Mouse (Mus musculus) CH12.LX (cell line): ENCODE data around the gene Krtap5-2. TPM values are rescaled to one million over a fixed set of nuclear protein-coding genes. Genes with fewer than 3 reads are reported as not detected.

Source experiments
- DNase-seq: peaks from one replicate; pipeline ENCODE4 v3.0.0-alpha.2; 2013; ENCODE audit errors: extremely low read depth
- H3K27ac ChIP-seq: 2 replicates; pipeline ENCODE4 v1.5.1; 2012; ENCODE audit warnings: low read depth, mild to moderate bottlenecking, control low read depth, moderate library complexity; ENCODE audit not compliant: insufficient read depth
- H3K27me3 ChIP-seq: replicated peaks from 2 replicates; pipeline ENCODE3; 2012; ENCODE audit warnings: inconsistent platforms
- H3K36me3 ChIP-seq, 2 experiments: replicated peaks in 1 of 2; 2 replicates each; pipeline versions ENCODE3 to v1.6.1; 2012; ENCODE audit warnings: inconsistent platforms in 1 of 2, low read length in 1 of 2, mild to moderate bottlenecking in 1 of 2, mixed read lengths in 1 of 2, moderate library complexity in 1 of 2; ENCODE audit not compliant: control insufficient read depth in 1 of 2, insufficient read depth in 1 of 2
- H3K4me1 ChIP-seq, 2 experiments: 2 replicates each; pipeline ENCODE4 v1.6.1; 2012; ENCODE audit warnings: inconsistent platforms in 1 of 2, moderate library complexity in 1 of 2; ENCODE audit not compliant: insufficient read depth in 2 of 2, control insufficient read depth in 1 of 2
- H3K4me2 ChIP-seq: 2 replicates; pipeline ENCODE4 v1.6.1; 2012; ENCODE audit warnings: low read depth, mild to moderate bottlenecking, control low read depth; ENCODE audit not compliant: poor library complexity, insufficient read depth, severe bottlenecking
- H3K4me3 ChIP-seq, 3 experiments: fragments of 150-350 bp in 1 of 3; sonication (generic) in 1 of 3; replicated peaks in 1 of 3; 2 replicates each; pipeline versions ENCODE3 to v1.5.1; 2011 to 2012; ENCODE audit warnings: low read depth in 2 of 3, low read length in 2 of 3, mild to moderate bottlenecking in 2 of 3, moderate library complexity in 2 of 3, control low read depth in 1 of 3, improper control_type of control experiment in 1 of 3, inconsistent platforms in 1 of 3, mixed read lengths in 1 of 3; ENCODE audit not compliant: poor library complexity in 1 of 3
- H3K79me2 ChIP-seq: replicated peaks from 2 replicates; pipeline ENCODE4 v1.6.1; 2012; ENCODE audit warnings: mild to moderate bottlenecking, moderate library complexity; ENCODE audit not compliant: control insufficient read depth, poor library complexity, insufficient read depth, severe bottlenecking; ENCODE audit errors: extremely low read depth
- H3K9ac ChIP-seq: 2 replicates; pipeline ENCODE4 v1.6.1; 2012; ENCODE audit warnings: low read depth, mild to moderate bottlenecking, control low read depth, moderate library complexity; ENCODE audit not compliant: insufficient read depth
- H3K9me3 ChIP-seq: replicated peaks from 2 replicates; pipeline ENCODE3; 2012; ENCODE audit warnings: low read length, inconsistent platforms, mixed read lengths
- CHD1 ChIP-seq: IDR thresholded peaks from 2 replicates; pipeline ENCODE4 v1.6.1; 2012; ENCODE audit warnings: low read depth, low read length, improper control_type of control experiment, inconsistent platforms
- CTCF ChIP-seq, 2 experiments: IDR thresholded peaks in 1 of 2; conservative IDR thresholded peaks in 1 of 2; 2 replicates each; pipeline ENCODE4 v1.5.1; 2011 to 2012; ENCODE audit warnings: low read depth in 2 of 2, low read length in 2 of 2, improper control_type of control experiment in 1 of 2, inconsistent platforms in 1 of 2, mild to moderate bottlenecking in 1 of 2, moderate library complexity in 1 of 2
- SMC3 ChIP-seq: IDR thresholded peaks from 2 replicates; pipeline ENCODE4 v1.6.1; 2011; ENCODE audit warnings: low read depth, low read length, improper control_type of control experiment
- ZMIZ1 ChIP-seq: IDR thresholded peaks from 2 replicates; pipeline ENCODE4 v1.6.1; 2012; ENCODE audit warnings: low read depth, mild to moderate bottlenecking, inconsistent platforms, low read length, improper control_type of control experiment
- dilution Hi-C: fragments of 300-500 bp; cut with MboI; formaldehyde crosslinking; loops from 2 replicates; pipeline ENCODE4 v1.14.3; 2020; ENCODE audit warnings: low sequenced_read_pairs; ENCODE audit not compliant: extremely low pct_unique_long_range_greater_than_20kb, extremely low pct_ligation_motif_present
- in situ Hi-C: fragments of 300-500 bp; cut with MboI; formaldehyde crosslinking; loops from 3 replicates; pipeline ENCODE4 v1.14.3; 2019; ENCODE audit warnings: low sequenced_read_pairs, low pct_ligation_motif_present, low pct_unique_long_range_greater_than_20kb, mixed read lengths
- polyA plus RNA-seq: library from polyadenylated mRNA; unstranded; fragments of >175 nt; gene quantifications from 2 replicates; pipeline ENCODE4 v1.2.1, GENCODE M21; 2012; ENCODE audit warnings: low read depth; ENCODE audit not compliant: insufficient read length
- total RNA-seq, 2 experiments: library from RNA; depleted of rRNA; stranded (reverse); fragments of 300-350 nt in 1 of 2; fragments of >200 nt in 1 of 2; gene quantifications; 2 replicates each; pipeline ENCODE4 v1.2.3; 2012 to 2014

Krtap5-2 gene
- total and polyA plus RNA-seq, 3 experiments, result not detected

DNA sequence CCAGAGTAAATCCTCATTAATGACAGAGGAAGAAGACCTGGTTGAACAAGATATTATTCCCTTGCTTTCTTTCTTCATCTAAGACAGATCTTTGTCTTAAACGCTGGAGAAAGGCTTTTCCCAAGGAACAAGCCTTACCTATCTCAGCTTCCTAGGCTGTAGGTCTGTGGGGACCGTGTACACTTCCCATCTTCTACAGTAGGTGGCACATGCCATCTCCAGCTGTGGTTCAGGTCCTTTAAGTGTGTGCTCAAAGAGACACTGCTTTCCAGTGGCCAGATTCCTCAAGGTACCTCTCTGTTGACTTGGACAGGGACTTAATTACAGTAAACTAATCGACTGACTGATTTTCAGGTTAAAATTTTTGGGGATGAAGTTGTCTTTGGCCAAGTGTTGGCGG lies 47.0 kb downstream of the Krtap5-2 start:
- TF ChIP-seq ZMIZ1, result no peak
- TF ChIP-seq SMC3, result peak; percentile 26
- TF ChIP-seq CTCF (conservative IDR thresholded peaks at IDR 0.05 in 1 of 2, IDR thresholded peaks at IDR 0.05 in 1 of 2; ENCODE audit: low read depth in 2 of 2, low read length in 2 of 2), result peak; percentile 15 to 49; a peak in 2 of 4 replicates
- TF ChIP-seq CHD1, result no peak
- Histone ChIP-seq H3K9me3 (no peaks in the 10 kb centered on the region), H3K27ac (no peak overlapping the region), H3K9ac (no peak overlapping the region), H3K36me3 (no peaks in the 10 kb centered on the region), H3K4me1 (no peaks in the 10 kb centered on the region), H3K4me2 (no peak overlapping the region), H3K4me3 (no peak overlapping the region), H3K27me3 (peaks cover 93% of the 10 kb centered on the region), H3K79me2 (no peaks in the 10 kb centered on the region)
- dilution Hi-C loops (no loop called here), in situ Hi-C loops (no loop called here)
- no peak for DNase-seq

Other genes starting within 250 kb of the Krtap5-2 start
- 10.7 and 10.9 TPM in 2 replicates for gene Brsk2, start 226.3 kb downstream of the Krtap5-2 start, total RNA-seq (2012; rRNA removed)
- 5.3 and 5.4 TPM in 2 replicates for gene Brsk2, start 226.3 kb downstream of the Krtap5-2 start, total RNA-seq (2014; rRNA removed)
- gene Brsk2, start 226.3 kb downstream of the Krtap5-2 start, polyA plus RNA-seq, result 8.8 and 11.0 TPM in 2 replicates
- gene Mob2, start 114.9 kb downstream of the Krtap5-2 start, total RNA-seq (2012; rRNA removed), result 22.4 and 25.9 TPM in 2 replicates
- 30.5 and 33.2 TPM in 2 replicates for gene Mob2, start 114.9 kb downstream of the Krtap5-2 start, total RNA-seq (2014; rRNA removed)
- 26.3 and 27.3 TPM in 2 replicates for gene Mob2, start 114.9 kb downstream of the Krtap5-2 start, polyA plus RNA-seq
- 1.2 and 1.5 TPM in 2 replicates for gene Dusp8, start 80.2 kb downstream of the Krtap5-2 start, total RNA-seq (2012; rRNA removed)
- 0.07 and 0.17 TPM in 2 replicates for gene Dusp8, start 80.2 kb downstream of the Krtap5-2 start, total RNA-seq (2014; rRNA removed)
- gene Dusp8, start 80.2 kb downstream of the Krtap5-2 start, polyA plus RNA-seq, result 0.11 and 0.14 TPM in 2 replicates
- gene Gm45618, start 55.3 kb downstream of the Krtap5-2 start, total RNA-seq (2012; rRNA removed), result not detected in 2 replicates
- gene Gm45618, start 55.3 kb downstream of the Krtap5-2 start, total RNA-seq (2014; rRNA removed), result not detected in 2 replicates
- gene Gm45618, start 55.3 kb downstream of the Krtap5-2 start, polyA plus RNA-seq, result not detected in 2 replicates
- not detected in 2 replicates for gene Gm39115, start 40.0 kb downstream of the Krtap5-2 start, total RNA-seq (2012; rRNA removed)
- not detected in 2 replicates for gene Gm39115, start 40.0 kb downstream of the Krtap5-2 start, total RNA-seq (2014; rRNA removed)
- not detected in 2 replicates for gene Gm39115, start 40.0 kb downstream of the Krtap5-2 start, polyA plus RNA-seq
- not detected in 2 replicates for gene Gm45337, start 31.4 kb downstream of the Krtap5-2 start, total RNA-seq (2012; rRNA removed)
- gene Gm45337, start 31.4 kb downstream of the Krtap5-2 start, total RNA-seq (2014; rRNA removed), result not detected in 2 replicates
- not detected in 2 replicates for gene Gm45337, start 31.4 kb downstream of the Krtap5-2 start, polyA plus RNA-seq
- gene Gm29735, start 18.9 kb downstream of the Krtap5-2 start, total RNA-seq (2012; rRNA removed), result not detected in 2 replicates
- gene Gm29735, start 18.9 kb downstream of the Krtap5-2 start, total RNA-seq (2014; rRNA removed), result not detected in 2 replicates
- gene Gm29735, start 18.9 kb downstream of the Krtap5-2 start, polyA plus RNA-seq, result not detected in 2 replicates
- gene Gm4553, start 10.3 kb downstream of the Krtap5-2 start, total RNA-seq (2012; rRNA removed), result not detected in 2 replicates
- gene Gm4553, start 10.3 kb downstream of the Krtap5-2 start, total RNA-seq (2014; rRNA removed), result not detected in 2 replicates
- gene Gm4553, start 10.3 kb downstream of the Krtap5-2 start, polyA plus RNA-seq, result not detected in 2 replicates
- gene Gm10153, start 14.4 kb upstream of the Krtap5-2 start, total RNA-seq (2012; rRNA removed), result not detected in 2 replicates
- gene Gm10153, start 14.4 kb upstream of the Krtap5-2 start, total RNA-seq (2014; rRNA removed), result not detected in 2 replicates
- gene Gm10153, start 14.4 kb upstream of the Krtap5-2 start, polyA plus RNA-seq, result not detected in 2 replicates
- not detected in 2 replicates for gene Krtap5-3, start 25.4 kb upstream of the Krtap5-2 start, total RNA-seq (2012; rRNA removed)
- not detected in 2 replicates for gene Krtap5-3, start 25.4 kb upstream of the Krtap5-2 start, total RNA-seq (2014; rRNA removed)
- gene Krtap5-3, start 25.4 kb upstream of the Krtap5-2 start, polyA plus RNA-seq, result not detected in 2 replicates
- gene Gm7579, start 35.9 kb upstream of the Krtap5-2 start, total RNA-seq (2012; rRNA removed), result not detected in 2 replicates
- not detected in 2 replicates for gene Gm7579, start 35.9 kb upstream of the Krtap5-2 start, total RNA-seq (2014; rRNA removed)
- gene Gm7579, start 35.9 kb upstream of the Krtap5-2 start, polyA plus RNA-seq, result not detected in 2 replicates
- not detected in 2 replicates for gene Krtap5-5, start 54.0 kb upstream of the Krtap5-2 start, total RNA-seq (2012; rRNA removed)
- not detected in 2 replicates for gene Krtap5-5, start 54.0 kb upstream of the Krtap5-2 start, total RNA-seq (2014; rRNA removed)
- gene Krtap5-5, start 54.0 kb upstream of the Krtap5-2 start, polyA plus RNA-seq, result not detected in 2 replicates
- not detected in 2 replicates for gene Gm40460, start 65.1 kb upstream of the Krtap5-2 start, total RNA-seq (2012; rRNA removed)
- gene Gm40460, start 65.1 kb upstream of the Krtap5-2 start, total RNA-seq (2014; rRNA removed), result not detected in 2 replicates
- gene Gm40460, start 65.1 kb upstream of the Krtap5-2 start, polyA plus RNA-seq, result not detected in 2 replicates
- gene Gm2431, start 82.3 kb upstream of the Krtap5-2 start, total RNA-seq (2012; rRNA removed), result not detected in 2 replicates
- gene Gm2431, start 82.3 kb upstream of the Krtap5-2 start, total RNA-seq (2014; rRNA removed), result not detected in 2 replicates
- gene Gm2431, start 82.3 kb upstream of the Krtap5-2 start, polyA plus RNA-seq, result not detected in 2 replicates
- not detected in 2 replicates for gene Gm4559, start 98.4 kb upstream of the Krtap5-2 start, total RNA-seq (2012; rRNA removed)
- not detected in 2 replicates for gene Gm4559, start 98.4 kb upstream of the Krtap5-2 start, total RNA-seq (2014; rRNA removed)
- not detected in 2 replicates for gene Gm4559, start 98.4 kb upstream of the Krtap5-2 start, polyA plus RNA-seq
- gene Krtap5-1, start 121.1 kb upstream of the Krtap5-2 start, total RNA-seq (2012; rRNA removed), result not detected in 2 replicates
- gene Krtap5-1, start 121.1 kb upstream of the Krtap5-2 start, total RNA-seq (2014; rRNA removed), result not detected in 2 replicates
- not detected in 2 replicates for gene Krtap5-1, start 121.1 kb upstream of the Krtap5-2 start, polyA plus RNA-seq
- not detected in 2 replicates for gene Krtap5-4, start 127.5 kb upstream of the Krtap5-2 start, total RNA-seq (2012; rRNA removed)
- gene Krtap5-4, start 127.5 kb upstream of the Krtap5-2 start, total RNA-seq (2014; rRNA removed), result not detected in 2 replicates
- not detected in 2 replicates for gene Krtap5-4, start 127.5 kb upstream of the Krtap5-2 start, polyA plus RNA-seq
- not detected in 2 replicates for gene Ifitm10, start 197.7 kb upstream of the Krtap5-2 start, total RNA-seq (2012; rRNA removed)
- gene Ifitm10, start 197.7 kb upstream of the Krtap5-2 start, total RNA-seq (2014; rRNA removed), result not detected in 2 replicates
- not detected in 2 replicates for gene Ifitm10, start 197.7 kb upstream of the Krtap5-2 start, polyA plus RNA-seq
- gene Gm49369, start 206.7 kb upstream of the Krtap5-2 start, total RNA-seq (2012; rRNA removed), result 8.4 TPM in 1 of 2 replicates, not detected in the other
- gene Gm49369, start 206.7 kb upstream of the Krtap5-2 start, total RNA-seq (2014; rRNA removed), result not detected in 2 replicates
- gene Gm49369, start 206.7 kb upstream of the Krtap5-2 start, polyA plus RNA-seq, result 5.2 and 38.7 TPM in 2 replicates
- gene Ctsd, start 212.0 kb upstream of the Krtap5-2 start, total RNA-seq (2012; rRNA removed), result 100 and 107 TPM in 2 replicates
- 54.2 and 61.2 TPM in 2 replicates for gene Ctsd, start 212.0 kb upstream of the Krtap5-2 start, total RNA-seq (2014; rRNA removed)
- 97.6 and 104 TPM in 2 replicates for gene Ctsd, start 212.0 kb upstream of the Krtap5-2 start, polyA plus RNA-seq